Comparison of ENCODE assay signal across 8 mouse cellular contexts in the genomic region with DNA sequence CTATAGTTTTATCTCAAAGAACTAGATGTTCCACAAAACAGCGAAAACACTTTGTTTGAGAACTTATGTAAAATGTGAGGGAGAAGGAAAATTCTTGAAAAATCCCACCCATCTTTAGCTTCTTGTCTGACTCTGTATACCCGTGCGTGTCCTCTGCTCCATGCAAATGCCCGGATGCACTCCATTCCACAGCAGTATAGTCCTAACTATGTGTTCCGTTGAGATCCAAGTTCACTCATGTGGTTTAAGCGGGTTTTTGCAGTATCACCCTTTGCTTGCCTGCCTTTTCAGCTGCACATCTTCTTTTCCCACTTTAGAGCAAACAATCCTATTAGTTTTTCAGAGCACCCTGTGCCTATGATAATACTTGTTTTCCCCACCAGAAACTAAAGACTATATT. TPM values are rescaled to one million over a fixed set of nuclear protein-coding genes. Genes with fewer than 3 reads are reported as not detected.
DNase-seq lines count a peak whose midpoint lies in the region; ATAC-seq and TF ChIP-seq lines count a peak whose summit lies in the region.

No protein-coding gene starts in this region.

- DNase-seq in gastrocnemius, adult 2 months = no peak
- no peak for DNase-seq in gastrocnemius, postnatal 10 days
- peak; percentile 30 for DNase-seq in A20 (ENCODE audit: low read depth, low spot score)
- no peak for DNase-seq in spleen, adult 18-20 months
- DNase-seq in right cerebral cortex, postnatal 36 days (ENCODE audit: low spot score in 2 of 2) = no peak

- 66% methylated on average over 6 of the region's 6 CpGs for WGBS in forebrain, embryonic 12.5 days
- 27% methylated on average over 6 of the region's 6 CpGs for WGBS in liver, embryonic 12.5 days (ENCODE audit: insufficient replicate concordance)

- intact Hi-C loops in gastrocnemius, adult 2 months (cut with DNase I) = no loop called here

- no peak for TF ChIP-seq CTCF in gastrocnemius, adult 2 months (IDR thresholded peaks at IDR 0.05)

- H3K27me3 ChIP-seq in forebrain, embryonic 12.5 days = no peaks in the 10 kb centered on the region
- no peaks in the 10 kb centered on the region for H3K27me3 ChIP-seq in liver, embryonic 12.5 days (replicated peaks)

- H3K9me3 ChIP-seq in forebrain, embryonic 12.5 days = no peaks in the 10 kb centered on the region
- H3K9me3 ChIP-seq in liver, embryonic 12.5 days (replicated peaks) = no peaks in the 10 kb centered on the region

- peak overlapping the region; percentile 69 for H3K4me2 ChIP-seq in forebrain, embryonic 12.5 days
- H3K4me2 ChIP-seq in liver, embryonic 12.5 days = peak overlapping the region; percentile 82

- H3K27ac ChIP-seq in gastrocnemius, adult 2 months = peak overlapping the region; percentile 95
- H3K27ac ChIP-seq in forebrain, embryonic 12.5 days = no peak overlapping the region
- H3K27ac ChIP-seq in liver, embryonic 12.5 days = peak overlapping the region; percentile 36; the same call in 1 of the 2 replicates

- peak overlapping the region; percentile 75 for H3K9ac ChIP-seq in forebrain, embryonic 12.5 days
- H3K9ac ChIP-seq in liver, embryonic 12.5 days = peak overlapping the region; percentile 85

- H3K4me1 ChIP-seq in forebrain, embryonic 12.5 days = peaks cover 13% of the 10 kb centered on the region
- peaks cover 30% of the 10 kb centered on the region for H3K4me1 ChIP-seq in liver, embryonic 12.5 days

- H3K4me3 ChIP-seq in gastrocnemius, adult 2 months = peak overlapping the region; percentile 89
- H3K4me3 ChIP-seq in forebrain, embryonic 12.5 days (replicated peaks) = peak overlapping the region; percentile 87
- peak overlapping the region; percentile 89 for H3K4me3 ChIP-seq in liver, embryonic 12.5 days

- ATAC-seq in forebrain, embryonic 12.5 days (ENCODE audit: low FRiP score) = no peak
- no peak for ATAC-seq in liver, embryonic 12.5 days
- no peak for ATAC-seq in megakaryocyte progenitor cell, adult 5-6 weeks (replicated peaks; ENCODE audit: poor library complexity)

- H3K36me3 ChIP-seq in forebrain, embryonic 12.5 days (replicated peaks) = peaks cover 31% of the 10 kb centered on the region
- peaks cover 41% of the 10 kb centered on the region for H3K36me3 ChIP-seq in liver, embryonic 12.5 days

RNA-seq across cellular contexts. Expression of gene Trmt10c, which starts 1.1 kb away (rescaled TPM):
- 10 to 100 TPM in 1 of 2 experiments, 1 to 10 TPM in 1; 8.4 to 10.2 TPM for total RNA-seq in gastrocnemius, adult 2 months (2021)
- 1 to 10 TPM; 8.9 to 9.0 TPM for total RNA-seq in gastrocnemius, postnatal 10 days (2021)
- polyA plus RNA-seq in forebrain, embryonic 12.5 days (2016; fragmentation: Nextera tagmentation; extraction: Ambion mirVana) = 29.5 and 31.0 TPM in 2 replicates
- 23.1 and 24.1 TPM in 2 replicates for polyA plus RNA-seq in liver, embryonic 12.5 days (2016; fragmentation: Nextera tagmentation; extraction: Ambion mirVana)
- total RNA-seq in megakaryocyte progenitor cell, adult 5-6 weeks (2015) = 35.8 and 37.3 TPM in 2 replicates
- 36.1 and 44.1 TPM in 2 replicates for total RNA-seq in megakaryocyte progenitor cell, adult 5-6 weeks (2017)

RNA-seq across cellular contexts. Expression of gene Pcnp, which starts 7.0 kb away (rescaled TPM):
- total RNA-seq in gastrocnemius, adult 2 months (2021) = 10 to 100 TPM; 55.9 to 62.6 TPM
- total RNA-seq in gastrocnemius, postnatal 10 days (2021) = 10 to 100 TPM; 46.5 TPM
- 316 and 329 TPM in 2 replicates for polyA plus RNA-seq in forebrain, embryonic 12.5 days (2016; fragmentation: Nextera tagmentation; extraction: Ambion mirVana)
- 140 and 142 TPM in 2 replicates for polyA plus RNA-seq in liver, embryonic 12.5 days (2016; fragmentation: Nextera tagmentation; extraction: Ambion mirVana)
- total RNA-seq in megakaryocyte progenitor cell, adult 5-6 weeks (2015) = 99.7 and 101 TPM in 2 replicates
- total RNA-seq in megakaryocyte progenitor cell, adult 5-6 weeks (2017) = 129 and 133 TPM in 2 replicates

RNA-seq across cellular contexts. Expression of gene Senp7, which starts 11.6 kb away (rescaled TPM):
- 10 to 100 TPM; 10.9 to 14.6 TPM for total RNA-seq in gastrocnemius, adult 2 months (2021)
- total RNA-seq in gastrocnemius, postnatal 10 days (2021) = 10 to 100 TPM; 16.8 to 21.8 TPM
- 43.8 and 49.2 TPM in 2 replicates for polyA plus RNA-seq in forebrain, embryonic 12.5 days (2016; fragmentation: Nextera tagmentation; extraction: Ambion mirVana)
- polyA plus RNA-seq in liver, embryonic 12.5 days (2016; fragmentation: Nextera tagmentation; extraction: Ambion mirVana) = 21.0 and 22.9 TPM in 2 replicates
- total RNA-seq in megakaryocyte progenitor cell, adult 5-6 weeks (2015) = 21.0 and 32.8 TPM in 2 replicates
- total RNA-seq in megakaryocyte progenitor cell, adult 5-6 weeks (2017) = 15.0 and 25.4 TPM in 2 replicates
